Mouse (Mus musculus) liver, embryonic 14.5 days (tissue): ENCODE results near the gene Tmem132d.

Experiments used
- CTCF ChIP-seq: IDR thresholded peaks from 2 replicates; pipeline ENCODE4 v1.5.1; 2016; ENCODE audit warnings: antibody characterized with exemption, low read depth, control low read depth
- EP300 ChIP-seq: IDR thresholded peaks from 2 replicates; pipeline ENCODE4 v1.6.1; 2016; ENCODE audit warnings: antibody characterized with exemption, low read depth

- TF ChIP-seq CTCF (no peak), EP300 (no peak)
Observed at GRCm38 (mm10) chr5:128192485-128193055, 240.3 kb downstream of the Tmem132d start.
